Mouse (Mus musculus) hindbrain, embryonic 15.5 days (tissue): Measurements from ENCODE around the gene Rnaseh2a. TPM values are rescaled to one million over a fixed set of nuclear protein-coding genes. Genes with fewer than 3 reads are reported as not detected.

Experiments used
- ATAC-seq: fragments of 200-750 bp; cut with Nextera tagmentation; 2 replicates; pipeline ENCODE4 v1.8.0; 2017; ENCODE audit warnings: low read depth, moderate number of reproducible peaks, moderate TSS enrichment; ENCODE audit not compliant: low FRiP score
- H3K27ac ChIP-seq: fragments of 300-500 bp; sonication (generic); replicated peaks from 2 replicates; pipeline ENCODE4 v1.5.1; 2015; ENCODE audit warnings: mild to moderate bottlenecking, inconsistent platforms
- H3K27me3 ChIP-seq: fragments of 300-500 bp; sonication (generic); 2 replicates; pipeline ENCODE4 v1.6.1; 2015; ENCODE audit warnings: control low read depth, inconsistent platforms
- H3K36me3 ChIP-seq: fragments of 300-500 bp; sonication (generic); 2 replicates; pipeline ENCODE4 v1.6.1; 2015; ENCODE audit warnings: control low read depth, inconsistent platforms
- H3K4me1 ChIP-seq: fragments of 300-500 bp; sonication (generic); replicated peaks from 2 replicates; pipeline ENCODE4 v1.6.1; 2015; ENCODE audit warnings: control low read depth, inconsistent platforms
- H3K4me2 ChIP-seq: fragments of 300-500 bp; sonication (generic); 2 replicates; pipeline ENCODE4 v1.6.1; 2015; ENCODE audit warnings: moderate library complexity, mild to moderate bottlenecking, inconsistent platforms
- H3K4me3 ChIP-seq: fragments of 300-500 bp; sonication (generic); 2 replicates; pipeline ENCODE4 v1.5.1; 2015; ENCODE audit warnings: mild to moderate bottlenecking, inconsistent platforms
- H3K9ac ChIP-seq: fragments of 300-500 bp; sonication (generic); 2 replicates; pipeline ENCODE4 v1.6.1; 2015; ENCODE audit warnings: inconsistent platforms
- H3K9me3 ChIP-seq: fragments of 300-500 bp; sonication (generic); 2 replicates; pipeline ENCODE4 v1.6.1; 2016; ENCODE audit warnings: control low read depth, inconsistent platforms
- WGBS: fragments of 180-500 bp; shearing (Covaris S2); methylation state at CpG from one replicate; pipeline ENCODE4 v1.1.7; 2015; 5-methylcytosine and 5-hydroxymethylcytosine counted together
- polyA plus RNA-seq: library from polyadenylated mRNA; unstranded; fragments of >200 nt; fragmentation: Nextera tagmentation; extraction: Ambion mirVana; gene quantifications from 2 replicates; pipeline ENCODE4 v1.2.1, GENCODE M21; 2015

Rnaseh2a gene
- polyA plus RNA-seq, 1 experiment from 2014 or later, result 59.8 TPM

- Histone ChIP-seq H3K4me1 (peaks cover 71% of the 10 kb centered on the region), H3K27me3 (no peaks in the 10 kb centered on the region), H3K9me3 (no peaks in the 10 kb centered on the region), H3K4me2 (no peak overlapping the region), H3K27ac (no peak overlapping the region), H3K36me3 (no peaks in the 10 kb centered on the region), H3K4me3 (no peak overlapping the region), H3K9ac (no peak overlapping the region)
- no peak for ATAC-seq
- WGBS, result 77% methylated on average over 15 of the region's 15 CpGs
Observed at GRCm38 (mm10) chr8:84981644-84982498, 12.3 kb upstream of the Rnaseh2a start.

GRCm38 (mm10) chr8:84980622-84981358, 11.2 kb upstream of the Rnaseh2a start:
- Histone ChIP-seq H3K9ac (no peak overlapping the region), H3K4me1 (peaks cover 74% of the 10 kb centered on the region), H3K4me3 (no peak overlapping the region), H3K9me3 (no peaks in the 10 kb centered on the region), H3K27me3 (no peaks in the 10 kb centered on the region), H3K36me3 (no peaks in the 10 kb centered on the region), H3K4me2 (peak overlapping the region; percentile 82), H3K27ac (peak overlapping the region; percentile 47)
- ATAC-seq, result no peak
- WGBS, result 24% methylated on average over 11 of the region's 11 CpGs

GRCm38 (mm10) chr8:84979599-84980421, 10.2 kb upstream of the Rnaseh2a start:
- 3% methylated on average over 32 of the region's 42 CpGs for WGBS
- Histone ChIP-seq H3K4me3 (peak overlapping the region; percentile 44), H3K9ac (0 out of 2 replicates have a peak overlapping the region, but pooled peaks have one; percentile 11), H3K4me1 (peaks cover 74% of the 10 kb centered on the region), H3K36me3 (peaks cover 6% of the 10 kb centered on the region; the same call in 1 of the 2 replicates), H3K27ac (peak overlapping the region; percentile 47), H3K9me3 (no peaks in the 10 kb centered on the region), H3K4me2 (peak overlapping the region; percentile 82), H3K27me3 (no peaks in the 10 kb centered on the region)
- ATAC-seq, result peak; percentile 16; the same call in 1 of the 2 replicates

GRCm38 (mm10) chr8:84978248-84978940, 8.8 kb upstream of the Rnaseh2a start, which contains the start of gene Junb:
Gene Junb, minus strand, starts transcription at chr8:84978718.
- H3K9ac ChIP-seq, result peak within 1 kb of the TSS; percentile 45
- H3K36me3 ChIP-seq, result peaks cover 13% of the 10 kb centered on the region
- peak within 1 kb of the TSS; percentile 44 for H3K4me3 ChIP-seq
- under 1% methylated on average over 63 of the region's 63 CpGs for WGBS
- peak within 1 kb of the TSS; percentile 82 for H3K4me2 ChIP-seq
- no peaks in the 10 kb centered on the region for H3K27me3 ChIP-seq
- peak within 1 kb of the TSS; percentile 47 for H3K27ac ChIP-seq
- H3K4me1 ChIP-seq, result peaks cover 74% of the 10 kb centered on the region
- ATAC-seq, result peak; percentile 58
- no peaks in the 10 kb centered on the region for H3K9me3 ChIP-seq

GRCm38 (mm10) chr8:84977435-84978247, 8.1 kb upstream of the Rnaseh2a start:
- Histone ChIP-seq H3K4me1 (peaks cover 74% of the 10 kb centered on the region), H3K4me3 (peak overlapping the region; percentile 44), H3K36me3 (peaks cover 19% of the 10 kb centered on the region), H3K27ac (no peak overlapping the region), H3K9me3 (no peaks in the 10 kb centered on the region), H3K27me3 (no peaks in the 10 kb centered on the region), H3K9ac (peak overlapping the region; percentile 45), H3K4me2 (peak overlapping the region; percentile 82)
- ATAC-seq, result no peak
- WGBS, result 1% methylated on average over 69 of the region's 70 CpGs

GRCm38 (mm10) chr8:84976763-84977434, 7.3 kb upstream of the Rnaseh2a start:
- Histone ChIP-seq H3K36me3 (peaks cover 26% of the 10 kb centered on the region), H3K9me3 (no peaks in the 10 kb centered on the region), H3K4me2 (peak overlapping the region; percentile 82), H3K9ac (peak overlapping the region; percentile 45), H3K27me3 (no peaks in the 10 kb centered on the region), H3K27ac (peak overlapping the region; percentile 56), H3K4me3 (peak overlapping the region; percentile 44), H3K4me1 (peaks cover 73% of the 10 kb centered on the region)
- no peak for ATAC-seq
- WGBS, result 1% methylated on average over 24 of the region's 25 CpGs

- H3K4me1 ChIP-seq, result peaks cover 72% of the 10 kb centered on the region
- H3K27me3 ChIP-seq, result no peaks in the 10 kb centered on the region
- H3K4me2 ChIP-seq, result peak overlapping the region; percentile 82
- 1% methylated on average over 61 of the region's 61 CpGs for WGBS
- no peaks in the 10 kb centered on the region for H3K9me3 ChIP-seq
- H3K27ac ChIP-seq, result peak overlapping the region; percentile 56
- H3K4me3 ChIP-seq, result peak overlapping the region; percentile 44
- H3K36me3 ChIP-seq, result peaks cover 33% of the 10 kb centered on the region
- peak; percentile 75 for ATAC-seq
- H3K9ac ChIP-seq, result peak overlapping the region; percentile 45
Observed at GRCm38 (mm10) chr8:84976031-84976762, 6.6 kb upstream of the Rnaseh2a start.

- Histone ChIP-seq H3K27ac (no peak overlapping the region), H3K9ac (no peak overlapping the region), H3K4me1 (peaks cover 72% of the 10 kb centered on the region), H3K36me3 (peaks cover 34% of the 10 kb centered on the region), H3K4me2 (peak overlapping the region; percentile 82), H3K9me3 (no peaks in the 10 kb centered on the region), H3K4me3 (peak overlapping the region; percentile 44; the same call in 1 of the 2 replicates), H3K27me3 (no peaks in the 10 kb centered on the region)
- no peak for ATAC-seq
- 37% methylated on average over 7 of the region's 7 CpGs for WGBS
Observed at GRCm38 (mm10) chr8:84975434-84975833, 5.9 kb upstream of the Rnaseh2a start.

- Histone ChIP-seq H3K4me1 (peaks cover 65% of the 10 kb centered on the region), H3K27me3 (no peaks in the 10 kb centered on the region), H3K4me2 (no peak overlapping the region), H3K36me3 (peaks cover 34% of the 10 kb centered on the region), H3K9me3 (no peaks in the 10 kb centered on the region), H3K4me3 (no peak overlapping the region), H3K27ac (no peak overlapping the region), H3K9ac (no peak overlapping the region)
- WGBS, result 83% methylated on average over 8 of the region's 8 CpGs
- ATAC-seq, result no peak
Observed at GRCm38 (mm10) chr8:84974543-84975142, 5.1 kb upstream of the Rnaseh2a start.
